Mouse (Mus musculus): Measurements from ENCODE around the gene Chkb.

- no peak for TF ChIP-seq CTCF (IDR thresholded peaks at IDR 0.05; ENCODE audit: low read depth)
- peak; percentile 70; the same call in 1 of the 2 replicates for TF ChIP-seq EP300 (IDR thresholded peaks at IDR 0.05; ENCODE audit: low read depth)
These were observed 32.8 kb downstream of the Chkb start for GRCm38 (mm10) chr15:89396883-89397282.

Data from liver, postnatal 0 days (tissue).